Mouse (Mus musculus) megakaryocyte, adult 5-6 weeks (primary cell): ENCODE measurements around the gene Gm20834. TPM values are rescaled to one million over a fixed set of nuclear protein-coding genes. Genes with fewer than 3 reads are reported as not detected.
"Not testable (repeated sequence)": the region's sequence is repeated elsewhere in the genome, so short reads cannot be mapped to it uniquely, and the experiment has no call there.

Experiments used
- ATAC-seq: 2 replicates; pipeline ENCODE4 v1.8.0; 2016; ENCODE audit warnings: mild to moderate bottlenecking, inconsistent platforms; ENCODE audit not compliant: poor library complexity, severe bottlenecking
- total RNA-seq, 2 experiments: library from RNA; stranded (forward) in 1 of 2; stranded (reverse) in 1 of 2; fragments of 153-499, 151-499 nt in 1 of 2; fragments of 221-1000, 200-1000 nt in 1 of 2; gene quantifications; 2 replicates each; pipeline versions ENCODE4 v1.2.3 to v1.2.4; 2015 to 2017

Gm20834 gene
- total RNA-seq (2015) (not detected in 2 replicates), total RNA-seq (2017) (not detected in 2 replicates)

DNA sequence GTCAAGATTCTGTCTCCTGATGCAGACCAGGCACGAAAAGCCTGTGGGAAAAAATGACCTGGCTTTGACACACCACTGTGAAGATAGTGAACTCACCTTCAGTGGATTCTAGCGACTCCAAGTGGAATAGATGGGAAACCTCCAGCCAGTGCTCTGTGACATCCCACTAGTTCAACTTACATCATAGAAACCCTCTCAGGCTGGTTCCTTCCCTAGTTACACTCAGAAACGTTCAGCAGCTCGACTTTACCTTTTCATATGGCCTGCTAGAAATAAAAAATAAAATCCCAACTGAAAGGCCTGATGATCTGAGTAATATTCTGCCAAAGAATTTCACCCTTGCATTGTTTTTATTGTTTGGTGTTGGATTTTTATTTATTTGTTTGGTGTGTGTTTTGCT, at the start of gene Gm20834:
TSS of gene Gm20834 (minus strand) at position 101 of the 400 bp plus-strand sequence.
- ATAC-seq, result not testable (repeated sequence)

Other genes starting within 250 kb of the Gm20834 start
- gene Gm21310, start 177.4 kb downstream of the Gm20834 start, total RNA-seq (2015), result not detected in 2 replicates
- gene Gm21310, start 177.4 kb downstream of the Gm20834 start, total RNA-seq (2017), result not detected in 2 replicates
- gene Gm28510, start 88.1 kb upstream of the Gm20834 start, total RNA-seq (2015), result not detected in 2 replicates
- not detected in 2 replicates for gene Gm28510, start 88.1 kb upstream of the Gm20834 start, total RNA-seq (2017)
- not detected in 2 replicates for gene Gm20737, start 211.5 kb upstream of the Gm20834 start, total RNA-seq (2015)
- gene Gm20737, start 211.5 kb upstream of the Gm20834 start, total RNA-seq (2017), result not detected in 2 replicates
- gene Gm21775, start 228.9 kb upstream of the Gm20834 start, total RNA-seq (2015), result not detected in 2 replicates
- gene Gm21775, start 228.9 kb upstream of the Gm20834 start, total RNA-seq (2017), result not detected in 2 replicates